Mouse (Mus musculus): ENCODE results near the gene Gm20449.
A peak's percentile ranks its signal among the peaks of the same experiment; 100 is the strongest.
"Not testable (repeated sequence)": the region's sequence is repeated elsewhere in the genome, so short reads cannot be mapped to it uniquely, and the experiment has no call there.

The Gm20449 gene

DNA sequence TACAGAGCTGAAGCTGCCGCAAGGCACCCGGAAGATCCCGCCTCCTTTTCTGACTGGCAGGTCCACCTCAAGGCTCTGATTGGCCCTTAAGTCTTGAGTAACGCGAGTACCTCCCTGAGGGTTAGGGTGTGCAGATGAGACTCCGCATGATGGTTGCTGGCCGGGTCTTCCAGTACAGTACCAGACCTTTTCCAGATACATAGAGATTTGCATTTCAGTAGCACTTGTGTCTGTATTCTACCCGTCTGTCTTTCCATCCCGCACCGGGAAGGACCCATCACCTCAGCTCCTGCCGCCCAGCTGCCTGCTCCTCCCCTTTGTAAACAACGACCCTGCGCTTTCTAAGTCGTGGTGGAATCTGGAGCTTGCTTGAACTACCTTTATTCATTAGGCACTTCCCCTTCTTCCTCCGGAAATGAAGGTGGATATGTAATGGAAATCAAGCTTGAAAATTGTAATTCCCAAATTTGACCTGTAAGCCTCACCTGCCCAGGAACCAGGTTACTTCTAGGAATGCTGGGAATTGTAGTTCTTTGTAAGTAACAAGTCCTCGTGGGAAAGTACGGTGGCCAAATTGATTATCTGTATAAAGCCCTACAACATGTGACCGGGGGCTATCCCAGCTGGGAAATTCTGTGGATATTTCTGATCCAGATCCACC, at the start of gene Gm20449, which contains the start of gene AW146154:
TSS of gene Gm20449 (minus strand) at position 29 of the 661 bp plus-strand sequence.
TSS of gene AW146154 (minus strand) at position 502 of the 661 bp plus-strand sequence.
- DNase-seq (ENCODE audit: low read depth, low spot score): peak; percentile 76

DNA sequence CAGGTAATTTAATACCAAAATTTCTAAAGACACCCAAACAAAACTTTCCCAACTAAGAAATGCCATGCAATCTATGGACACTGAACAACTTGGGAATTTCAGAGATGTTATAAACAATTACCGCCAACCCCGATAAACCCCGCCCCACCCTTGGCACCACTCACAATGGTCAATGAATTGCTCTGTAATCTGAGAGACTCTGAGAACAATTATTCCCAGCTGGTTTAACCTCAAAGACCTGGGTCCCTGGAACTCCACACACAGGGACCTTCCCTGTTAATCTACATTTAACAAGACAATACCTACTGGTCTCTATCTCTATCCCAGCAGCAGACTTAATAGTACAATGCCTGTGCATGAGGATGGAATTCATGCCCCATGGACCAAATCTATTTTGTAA, 13.5 kb upstream of the Gm20449 start:
- no peak for DNase-seq (ENCODE audit: low read depth, low spot score)

DNA sequence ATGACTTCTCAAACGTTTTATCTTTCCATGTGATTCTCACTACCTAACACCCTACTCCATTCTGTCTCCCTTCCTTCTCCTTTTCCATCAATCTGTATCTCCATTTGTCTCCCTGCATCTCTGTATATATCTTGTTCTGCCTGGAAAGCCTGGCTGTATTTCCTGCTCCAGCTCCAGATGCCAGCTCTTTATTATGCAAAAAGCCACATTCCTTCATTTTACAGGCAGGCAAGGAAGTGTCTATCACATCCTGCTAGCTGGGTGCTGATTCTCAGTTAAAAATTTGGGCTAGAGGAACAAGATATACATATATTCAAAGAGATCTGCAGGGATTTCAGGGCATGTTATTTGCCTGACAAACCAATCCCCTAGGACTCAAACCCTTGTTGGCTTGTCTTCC, 13.0 kb upstream of the Gm20449 start:
- DNase-seq (ENCODE audit: low read depth, low spot score): no peak

DNA sequence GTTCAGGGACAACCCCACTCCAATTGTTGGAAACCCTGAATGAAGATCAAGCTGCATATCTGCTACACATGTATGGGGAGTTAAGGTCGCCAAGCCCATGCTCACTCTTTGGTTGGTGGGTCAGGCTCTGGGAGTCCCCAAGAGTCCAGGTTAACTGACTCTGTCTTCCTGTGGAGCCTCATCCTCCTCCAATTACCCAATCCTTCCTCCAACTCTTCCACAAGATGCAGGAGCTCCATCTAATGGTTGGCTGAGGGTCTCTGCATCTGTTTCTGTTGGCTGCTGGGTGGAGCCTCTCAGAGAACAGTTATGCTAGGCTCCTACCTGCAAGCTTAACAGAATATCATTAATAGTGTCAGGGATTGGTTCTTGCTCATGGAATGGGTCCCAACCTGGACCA, 3.2 kb upstream of the Gm20449 start:
- no peak for DNase-seq (ENCODE audit: low read depth, low spot score)

DNA sequence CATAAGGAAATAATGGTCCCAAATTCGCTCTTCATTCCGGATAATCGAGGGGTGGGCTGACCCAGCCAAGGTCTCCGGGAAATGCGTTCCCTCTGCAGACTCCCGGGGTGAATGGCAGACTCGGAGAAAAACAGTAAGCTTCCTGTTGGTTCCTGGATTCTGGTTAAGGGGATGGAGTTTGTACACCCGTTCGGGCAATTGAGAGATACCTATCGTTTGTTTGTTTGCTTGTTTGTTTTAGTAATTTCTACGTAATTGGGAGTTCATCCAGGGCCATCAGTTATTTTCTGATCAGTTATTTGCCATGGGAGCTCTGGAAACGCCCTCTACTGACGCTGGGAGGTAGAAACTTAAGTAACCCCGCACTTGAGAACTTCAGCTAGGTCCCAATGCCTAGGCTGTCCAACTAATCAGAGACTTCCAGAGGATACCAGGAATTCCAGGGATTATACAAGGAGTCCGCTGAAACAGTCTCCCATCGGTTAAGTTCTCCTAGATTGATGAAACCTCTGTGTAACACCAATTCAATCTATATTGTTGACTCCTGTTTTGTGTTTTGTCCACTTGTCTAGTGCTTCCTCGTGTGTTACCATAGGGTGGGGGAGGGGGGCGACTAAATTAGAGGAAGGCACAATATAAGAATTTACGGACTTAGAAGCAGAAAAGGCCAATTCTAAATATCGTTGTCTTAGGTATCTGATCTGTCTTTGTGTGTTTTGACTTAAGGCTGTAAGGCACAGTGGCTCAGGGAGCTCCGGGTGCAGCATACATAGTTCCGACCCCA, 1.1 kb upstream of the Gm20449 start:
- peak; percentile 6 for DNase-seq (ENCODE audit: low read depth, low spot score)

DNA sequence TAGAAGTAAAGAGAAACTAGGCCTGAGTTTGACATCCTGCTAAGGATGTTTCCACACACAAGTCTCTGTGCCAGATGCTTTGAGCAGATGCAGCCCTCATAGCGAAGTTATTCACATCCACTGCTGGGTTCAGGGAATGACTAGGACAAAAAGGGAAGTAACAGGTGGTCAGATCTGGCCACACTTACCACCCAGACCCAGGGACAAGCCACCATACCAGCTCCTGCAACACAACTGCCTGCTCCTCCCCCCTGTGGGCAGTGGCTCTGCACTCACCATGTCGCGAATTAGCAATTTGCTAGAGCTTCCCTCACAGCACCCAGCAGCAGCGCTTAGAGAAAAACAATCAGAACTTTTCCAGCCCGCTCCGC, 214 bp downstream of the Gm20449 start:
- DNase-seq (ENCODE audit: low read depth, low spot score): not testable (repeated sequence)

DNA sequence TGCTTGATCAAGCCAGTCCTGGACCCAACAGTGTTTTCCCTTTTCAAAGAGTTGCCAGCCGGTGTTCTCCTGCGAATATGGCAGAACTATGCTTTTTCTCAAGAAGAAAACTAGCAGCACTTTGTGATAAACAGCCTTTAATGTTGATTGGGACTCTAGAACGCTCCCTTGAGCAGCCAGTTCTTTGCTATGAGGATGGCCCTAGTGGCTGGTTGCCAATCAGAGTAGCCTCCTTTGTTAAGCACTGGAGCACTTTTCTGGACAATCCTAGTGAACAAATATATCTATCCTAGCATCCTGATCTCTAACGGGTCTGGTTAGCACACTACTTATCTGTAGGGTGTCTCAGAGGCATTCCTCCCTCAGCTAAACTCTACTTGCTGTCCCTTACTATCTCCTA, 753 bp downstream of the Gm20449 start:
- not testable (repeated sequence) for DNase-seq (ENCODE audit: low read depth, low spot score)

DNA sequence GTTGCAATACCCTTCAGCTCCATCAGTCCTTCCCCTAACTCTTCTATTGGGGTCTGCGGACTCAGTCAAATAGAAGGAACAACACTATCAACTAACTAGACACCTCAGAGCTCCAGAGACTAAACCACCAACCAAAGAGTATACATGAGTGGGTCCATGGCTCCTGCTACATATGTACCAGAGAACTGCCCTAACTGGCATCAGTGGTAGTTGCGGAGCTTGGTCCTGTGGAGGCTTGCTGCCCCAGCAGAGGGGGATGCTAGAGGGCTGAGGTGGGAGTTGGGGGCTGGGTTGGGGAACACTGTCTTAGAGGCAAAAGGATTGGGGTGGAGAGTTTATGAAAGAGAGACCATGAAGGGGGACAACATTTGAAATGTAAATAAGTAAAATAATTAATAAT, 1.3 kb downstream of the Gm20449 start:
- DNase-seq (ENCODE audit: low read depth, low spot score): no peak

DNA sequence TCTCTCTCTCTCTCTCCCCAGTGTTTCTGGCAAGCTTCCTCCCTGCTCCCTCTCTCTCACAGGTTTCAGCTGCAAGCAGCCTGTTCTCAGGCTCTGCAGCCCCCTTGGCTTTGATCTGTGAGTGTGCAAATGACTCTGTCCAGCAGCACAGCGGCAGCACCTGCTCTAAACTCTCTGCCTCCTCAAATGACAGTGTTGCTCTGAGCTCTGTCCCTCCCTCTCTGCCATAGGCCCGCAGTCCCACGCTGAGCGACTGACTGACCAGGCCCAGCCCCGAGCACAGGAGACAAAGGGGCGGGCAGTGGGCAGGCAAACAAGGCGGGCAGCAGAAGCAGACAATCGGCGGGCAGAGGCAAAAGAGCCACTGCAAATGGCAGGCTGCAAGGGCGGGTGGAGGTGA, 47.4 kb downstream of the Gm20449 start:
- DNase-seq (ENCODE audit: low read depth, low spot score): no peak

DNA sequence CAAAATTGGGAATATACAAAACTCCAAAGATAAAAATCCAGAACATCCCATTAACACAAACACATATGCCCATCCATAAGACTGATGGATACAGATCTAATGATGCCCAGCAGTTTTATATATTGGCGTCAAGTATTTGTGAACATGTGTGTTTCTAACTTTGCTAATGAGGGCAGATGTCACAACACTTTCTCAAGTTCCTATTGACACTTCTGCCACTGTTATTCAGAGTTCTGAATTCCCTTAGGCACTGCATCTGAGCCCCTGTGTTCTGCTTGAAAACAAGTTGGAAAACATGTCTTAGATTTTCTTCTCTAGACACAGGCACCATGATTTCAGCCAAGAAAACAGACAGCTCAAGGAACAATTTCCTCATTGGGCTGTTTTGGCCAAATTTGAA, 50.6 kb downstream of the Gm20449 start, which contains the start of gene Vmn2r57:
TSS of gene Vmn2r57 (minus strand) at position 101 of the 400 bp plus-strand sequence.
- DNase-seq (ENCODE audit: low read depth, low spot score): not testable (repeated sequence)

DNA sequence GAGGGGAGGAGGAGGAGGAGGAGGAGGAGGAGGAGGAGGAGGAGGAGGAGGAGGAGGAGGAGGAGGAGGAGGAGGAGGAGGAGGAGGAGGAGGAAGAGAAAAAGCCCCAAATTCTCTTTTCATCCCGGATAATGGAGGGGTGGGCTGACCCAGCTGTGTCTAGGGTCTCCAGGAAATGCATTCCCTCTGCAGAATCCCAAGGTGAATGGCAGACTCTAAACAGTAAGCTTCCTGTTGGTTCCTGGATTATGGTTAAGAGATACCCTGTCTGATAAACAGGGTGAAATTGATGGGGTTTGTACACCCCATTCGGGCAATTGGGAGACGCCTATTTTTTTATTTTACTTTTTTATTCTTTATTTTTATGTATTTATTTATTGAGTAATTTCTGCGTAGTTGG, 105.1 kb downstream of the Gm20449 start:
- DNase-seq (ENCODE audit: low read depth, low spot score): no peak

DNA sequence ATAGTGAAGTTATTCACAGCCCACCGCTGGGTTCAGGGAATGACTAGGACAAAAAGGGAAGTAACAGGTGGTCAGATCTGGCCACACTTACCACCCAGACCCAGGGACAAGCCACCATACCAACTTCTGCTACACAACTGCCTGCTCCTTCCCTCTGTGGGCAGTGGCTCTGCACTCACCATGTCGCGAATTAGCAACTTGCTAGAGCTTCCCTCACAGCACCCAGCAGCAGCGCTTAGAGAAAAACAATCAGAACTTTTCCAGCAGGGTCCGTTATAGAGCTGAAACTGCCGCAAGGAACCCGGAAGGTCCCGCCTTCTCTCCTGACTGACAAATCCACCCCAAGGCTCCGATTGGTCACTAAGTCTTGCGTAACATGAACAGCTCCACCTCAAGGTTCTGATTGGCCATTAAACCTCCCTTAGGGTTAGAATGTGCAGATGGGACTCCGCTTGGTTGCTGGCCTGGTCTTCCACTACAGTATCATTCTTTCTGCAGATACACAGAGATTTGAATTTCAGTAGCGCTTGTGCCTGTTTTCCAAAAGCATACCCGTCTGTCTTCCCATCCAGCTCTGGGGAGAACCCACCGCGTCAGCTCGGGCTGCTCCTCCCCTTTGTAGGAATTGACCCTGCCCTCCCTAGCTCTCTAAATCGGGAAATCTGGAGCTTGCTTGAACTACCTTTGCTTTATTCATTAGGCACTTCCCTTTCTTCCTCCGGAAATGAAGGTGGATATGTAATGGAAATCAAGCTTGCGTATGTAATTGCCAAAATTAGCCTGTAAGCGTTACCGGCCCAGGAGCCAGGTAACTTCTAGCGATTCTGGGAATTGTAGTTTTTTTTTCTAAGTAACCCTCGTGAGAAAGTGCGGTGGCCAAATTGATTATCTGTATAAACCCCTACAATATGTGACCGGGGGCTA, 105.9 kb downstream of the Gm20449 start, which contains the start of gene AI987944:
TSS of gene AI987944 (minus strand) at position 332 of the 924 bp plus-strand sequence.
- peak; percentile 81 for DNase-seq (ENCODE audit: low read depth, low spot score)

All from retina, postnatal 7 days (tissue).